1 mouse cellular context compared by ENCODE assay signal in genomic region chr17:34948721-34949552, GRCm38 (mm10).
TF ChIP-seq lines count a peak whose summit lies in the region.

No protein-coding gene starts in this region.

TF ChIP-seq in MEL, 35 proteins besides CTCF, POLR2A, EP300 and RAD21:
- TF ChIP-seq TBP (IDR thresholded peaks at IDR 0.05; ENCODE audit: low read depth, low read length) (peak; percentile 92), CHD1 (IDR thresholded peaks at IDR 0.05; ENCODE audit: low read depth, low read length) (0 out of 2 replicates have a peak, but pooled peaks have one; percentile 5), ZNF384 (IDR thresholded peaks at IDR 0.05; ENCODE audit: low read depth, low read length) (peak; percentile 63; the same call in 1 of the 2 replicates), CHD2 (IDR thresholded peaks at IDR 0.05; ENCODE audit: low read length) (peak; percentile 8; the same call in 1 of the 2 replicates)
